Mouse (Mus musculus): ENCODE results near the gene Flt3l. TPM values are rescaled to one million over a fixed set of nuclear protein-coding genes. Genes with fewer than 3 reads are reported as not detected.
"Not testable (repeated sequence)": the region's sequence is repeated elsewhere in the genome, so short reads cannot be mapped to it uniquely, and the experiment has no call there.

Gene Flt3l
- polyA plus RNA-seq, 1 experiment from 2014 or later = 1.5 TPM

DNA sequence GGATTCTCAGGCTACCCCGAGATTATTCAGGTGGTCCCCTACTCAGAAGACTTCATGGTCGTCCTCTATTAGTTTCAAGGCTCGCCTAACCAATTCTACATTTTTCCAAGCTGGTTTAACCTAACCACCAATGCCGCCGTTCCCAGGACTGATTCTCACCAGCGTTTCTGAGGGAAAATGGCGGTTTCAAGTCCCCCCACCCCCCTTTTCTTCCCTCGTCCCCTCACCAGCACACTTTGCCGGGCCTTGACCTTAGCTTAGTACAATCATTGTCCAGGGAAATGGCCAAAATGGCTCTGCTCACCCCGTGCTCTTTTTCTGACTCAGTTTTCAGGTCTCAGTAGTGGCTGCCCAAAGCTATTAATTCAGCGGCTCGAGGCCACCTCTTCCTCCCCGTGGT is 39.2 kb upstream of the Flt3l start:
- H3K4me3 ChIP-seq = no peak overlapping the region
- peaks cover 78% of the 10 kb centered on the region for H3K27me3 ChIP-seq
- H3K9me3 ChIP-seq (replicated peaks) = peaks cover 5% of the 10 kb centered on the region

GRCm38 (mm10) chr7:45174567-45175280 is 38.5 kb upstream of the Flt3l start:
- H3K4me3 ChIP-seq = 0 out of 2 replicates have a peak overlapping the region, but pooled peaks have one; percentile 6
- H3K9me3 ChIP-seq (replicated peaks) = peaks cover 11% of the 10 kb centered on the region
- H3K27me3 ChIP-seq = peaks cover 76% of the 10 kb centered on the region
- WGBS = 4% methylated on average over 28 of the region's 29 CpGs
- no peak overlapping the region for H3K9ac ChIP-seq
- H3K4me1 ChIP-seq (replicated peaks) = peaks cover 12% of the 10 kb centered on the region
- no peak overlapping the region for H3K27ac ChIP-seq
- no peak overlapping the region for H3K4me2 ChIP-seq
- ATAC-seq (replicated peaks; ENCODE audit: insufficient number of reproducible peaks, insufficient read depth, low FRiP score, low read depth) = peak; percentile 37; the same call in 1 of the 2 replicates
- H3K36me3 ChIP-seq = 0 out of 2 replicates have a peak, but pooled peaks cover 5% of the 10 kb centered on the region

More for the DNA sequence above, 39.2 kb upstream of the Flt3l start:
- 7% methylated on average over 13 of the region's 13 CpGs for WGBS
- H3K4me2 ChIP-seq = no peak overlapping the region
- no peak overlapping the region for H3K27ac ChIP-seq
- H3K36me3 ChIP-seq = no peaks in the 10 kb centered on the region
- H3K9ac ChIP-seq = no peak overlapping the region
- H3K4me1 ChIP-seq (replicated peaks) = peaks cover 12% of the 10 kb centered on the region
- no peak for ATAC-seq (replicated peaks; ENCODE audit: insufficient number of reproducible peaks, insufficient read depth, low FRiP score, low read depth)

DNA sequence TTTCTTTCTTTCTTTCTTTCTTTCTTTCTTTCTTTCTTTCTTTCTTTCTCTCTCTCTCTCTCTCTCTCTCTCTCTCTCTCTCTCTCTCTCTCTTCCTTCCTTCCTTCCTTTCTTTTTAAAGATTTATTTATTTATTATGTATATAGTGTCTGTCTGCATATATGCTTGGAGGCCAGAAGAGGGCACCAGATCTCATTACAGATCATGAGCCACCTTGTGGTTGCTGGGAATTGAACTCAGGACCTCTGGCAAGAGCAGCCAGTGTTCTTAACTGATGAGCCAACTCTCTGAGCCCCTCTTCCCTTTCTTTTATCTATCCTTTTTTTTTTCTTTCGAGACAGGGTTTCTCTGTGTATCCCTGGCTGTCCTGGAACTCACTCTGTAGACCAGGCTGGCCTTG is 37.5 kb upstream of the Flt3l start:
- Histone ChIP-seq H3K27me3 (peaks cover 76% of the 10 kb centered on the region), H3K9me3 (replicated peaks) (peaks cover 18% of the 10 kb centered on the region), H3K4me1 (replicated peaks) (peaks cover 12% of the 10 kb centered on the region)
- WGBS = 55% methylated on average over 1 of the region's 1 CpGs
- ATAC-seq (replicated peaks; ENCODE audit: insufficient number of reproducible peaks, insufficient read depth, low FRiP score, low read depth); H3K27ac ChIP-seq; H3K36me3 ChIP-seq; H3K4me2 ChIP-seq; H3K9ac ChIP-seq; H3K4me3 ChIP-seq: not testable (repeated sequence)

DNA sequence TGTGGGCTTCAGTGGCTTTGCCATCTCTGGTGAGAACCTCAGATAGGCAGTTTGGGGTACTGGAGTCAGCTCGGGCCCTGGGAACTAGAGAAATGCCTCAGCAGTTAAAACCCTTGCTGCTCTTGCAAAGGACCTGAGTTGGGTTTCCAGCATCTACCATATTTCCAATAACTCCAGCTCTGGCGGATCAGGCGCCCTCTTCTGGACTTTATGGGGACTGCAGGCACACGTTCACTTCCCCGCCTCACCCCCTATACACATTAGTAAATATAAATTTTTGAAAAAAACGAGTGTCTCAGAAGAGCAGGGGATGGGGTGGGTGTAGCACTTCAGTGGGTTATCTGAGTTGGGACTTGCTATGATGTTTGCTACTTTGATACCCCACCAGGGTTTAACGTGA is 36.7 kb upstream of the Flt3l start:
- Histone ChIP-seq H3K9me3 (replicated peaks) (peaks cover 18% of the 10 kb centered on the region), H3K36me3 (0 out of 2 replicates have a peak, but pooled peaks cover 5% of the 10 kb centered on the region), H3K4me2 (no peak overlapping the region), H3K9ac (no peak overlapping the region), H3K27ac (no peak overlapping the region), H3K4me1 (replicated peaks) (peaks cover 12% of the 10 kb centered on the region), H3K4me3 (no peak overlapping the region), H3K27me3 (peaks cover 76% of the 10 kb centered on the region)
- 59% methylated on average over 7 of the region's 7 CpGs for WGBS
- no peak for ATAC-seq (replicated peaks; ENCODE audit: insufficient number of reproducible peaks, insufficient read depth, low FRiP score, low read depth)

- 0 out of 2 replicates have a peak, but pooled peaks cover 5% of the 10 kb centered on the region for H3K36me3 ChIP-seq
- H3K4me2 ChIP-seq = no peak overlapping the region
- no peak overlapping the region for H3K9ac ChIP-seq
- H3K27ac ChIP-seq = no peak overlapping the region
- H3K9me3 ChIP-seq (replicated peaks) = peaks cover 18% of the 10 kb centered on the region
- ATAC-seq (replicated peaks; ENCODE audit: insufficient number of reproducible peaks, insufficient read depth, low FRiP score, low read depth) = no peak
- WGBS = 90% methylated on average over 3 of the region's 3 CpGs
- H3K4me1 ChIP-seq (replicated peaks) = peaks cover 6% of the 10 kb centered on the region; the same call in 1 of the 2 replicates
- peaks cover 76% of the 10 kb centered on the region for H3K27me3 ChIP-seq
- H3K4me3 ChIP-seq = no peak overlapping the region
Measured at GRCm38 (mm10) chr7:45169495-45169894, 33.3 kb upstream of the Flt3l start.

DNA sequence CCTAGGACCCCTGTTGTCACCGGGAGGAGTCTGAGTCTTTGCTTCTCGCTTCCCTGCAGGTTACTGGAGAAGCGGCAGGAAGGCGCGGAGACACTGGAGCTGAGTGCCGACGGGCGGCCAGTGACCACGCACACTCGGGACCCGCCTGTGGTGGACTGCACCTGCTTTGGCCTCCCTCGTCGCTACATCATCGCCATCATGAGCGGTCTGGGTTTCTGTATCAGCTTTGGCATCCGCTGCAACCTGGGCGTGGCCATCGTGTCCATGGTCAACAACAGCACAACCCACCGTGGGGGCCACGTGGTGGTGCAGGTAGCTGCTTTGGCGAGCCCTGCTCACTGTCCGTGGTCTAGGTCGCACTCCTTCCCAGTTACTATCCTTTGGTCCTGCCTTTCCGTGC is 32.4 kb upstream of the Flt3l start:
- no peak overlapping the region for H3K27ac ChIP-seq
- H3K36me3 ChIP-seq = 0 out of 2 replicates have a peak, but pooled peaks cover 5% of the 10 kb centered on the region
- 11% methylated on average over 24 of the region's 24 CpGs for WGBS
- no peak for ATAC-seq (replicated peaks; ENCODE audit: insufficient number of reproducible peaks, insufficient read depth, low FRiP score, low read depth)
- H3K27me3 ChIP-seq = peaks cover 77% of the 10 kb centered on the region
- peaks cover 11% of the 10 kb centered on the region for H3K4me1 ChIP-seq (replicated peaks)
- peaks cover 18% of the 10 kb centered on the region for H3K9me3 ChIP-seq (replicated peaks)
- no peak overlapping the region for H3K4me2 ChIP-seq
- H3K4me3 ChIP-seq = 0 out of 2 replicates have a peak overlapping the region, but pooled peaks have one; percentile 7
- H3K9ac ChIP-seq = no peak overlapping the region

- 0 out of 2 replicates have a peak, but pooled peaks cover 5% of the 10 kb centered on the region for H3K36me3 ChIP-seq
- H3K4me3 ChIP-seq = no peak overlapping the region
- H3K4me1 ChIP-seq (replicated peaks) = peaks cover 12% of the 10 kb centered on the region
- no peak overlapping the region for H3K4me2 ChIP-seq
- H3K9me3 ChIP-seq (replicated peaks) = peaks cover 18% of the 10 kb centered on the region
- no peak overlapping the region for H3K9ac ChIP-seq
- H3K27ac ChIP-seq = no peak overlapping the region
- WGBS = 4% methylated on average over 19 of the region's 19 CpGs
- ATAC-seq (replicated peaks; ENCODE audit: insufficient number of reproducible peaks, insufficient read depth, low FRiP score, low read depth) = no peak
- peaks cover 80% of the 10 kb centered on the region for H3K27me3 ChIP-seq
Measured at GRCm38 (mm10) chr7:45167761-45168445, 31.7 kb upstream of the Flt3l start.

GRCm38 (mm10) chr7:45166950-45167401 is 30.7 kb upstream of the Flt3l start:
- H3K27ac ChIP-seq = no peak overlapping the region
- 0 out of 2 replicates have a peak, but pooled peaks cover 5% of the 10 kb centered on the region for H3K36me3 ChIP-seq
- H3K27me3 ChIP-seq = peaks cover 86% of the 10 kb centered on the region
- peaks cover 18% of the 10 kb centered on the region for H3K4me1 ChIP-seq (replicated peaks)
- WGBS = 25% methylated on average over 10 of the region's 10 CpGs
- peaks cover 17% of the 10 kb centered on the region for H3K9me3 ChIP-seq (replicated peaks)
- no peak overlapping the region for H3K4me2 ChIP-seq
- no peak for ATAC-seq (replicated peaks; ENCODE audit: insufficient number of reproducible peaks, insufficient read depth, low FRiP score, low read depth)
- H3K9ac ChIP-seq = no peak overlapping the region
- no peak overlapping the region for H3K4me3 ChIP-seq

DNA sequence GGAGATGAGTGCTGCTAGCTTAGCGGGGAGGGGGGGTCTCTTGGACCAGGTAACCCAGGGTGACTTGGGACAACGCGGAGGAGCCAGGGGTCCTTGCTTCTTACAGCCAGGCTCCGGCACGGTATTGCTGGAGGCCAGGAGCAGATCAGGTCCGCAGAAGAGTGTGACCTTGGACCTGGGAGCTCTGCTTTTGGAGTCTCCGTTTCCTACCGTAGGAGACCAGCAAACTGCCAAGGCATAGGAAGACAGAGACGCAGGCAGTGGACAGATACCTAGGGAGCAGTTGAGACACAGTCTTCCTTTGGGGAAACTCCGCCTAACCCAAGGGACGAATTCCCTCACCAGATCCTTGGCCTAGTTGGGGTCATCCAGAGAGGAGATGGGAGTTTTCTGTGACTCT is 29.5 kb upstream of the Flt3l start:
- Histone ChIP-seq H3K4me3 (no peak overlapping the region), H3K9me3 (replicated peaks) (peaks cover 16% of the 10 kb centered on the region), H3K36me3 (0 out of 2 replicates have a peak, but pooled peaks cover 5% of the 10 kb centered on the region), H3K4me2 (no peak overlapping the region), H3K9ac (no peak overlapping the region), H3K4me1 (replicated peaks) (peaks cover 20% of the 10 kb centered on the region), H3K27me3 (peaks cover 80% of the 10 kb centered on the region), H3K27ac (no peak overlapping the region)
- WGBS = 54% methylated on average over 11 of the region's 11 CpGs
- no peak for ATAC-seq (replicated peaks; ENCODE audit: insufficient number of reproducible peaks, insufficient read depth, low FRiP score, low read depth)

DNA sequence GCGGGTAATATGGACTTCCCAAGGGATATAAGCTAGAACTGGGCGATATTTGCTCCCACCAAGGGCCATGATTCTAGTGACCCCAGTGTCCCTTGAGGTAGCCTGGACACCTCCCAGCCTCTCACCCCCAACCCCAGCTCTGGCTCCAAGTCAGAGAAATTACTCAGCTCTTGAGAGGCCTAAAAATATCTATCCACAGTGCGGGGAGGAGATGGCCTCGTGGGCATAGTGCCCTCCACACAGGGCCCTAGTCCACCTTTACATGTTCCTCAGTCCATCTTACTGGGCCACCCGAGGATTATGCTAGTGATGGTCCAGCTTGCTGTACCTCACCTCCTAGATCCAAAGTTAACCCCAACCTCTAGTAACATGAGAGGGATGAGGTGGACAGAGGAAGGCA is 28.6 kb upstream of the Flt3l start:
- Histone ChIP-seq H3K27me3 (peaks cover 76% of the 10 kb centered on the region), H3K4me1 (replicated peaks) (peaks cover 20% of the 10 kb centered on the region), H3K9me3 (replicated peaks) (peaks cover 8% of the 10 kb centered on the region), H3K4me2 (0 out of 2 replicates have a peak overlapping the region, but pooled peaks have one; percentile 65), H3K4me3 (no peak overlapping the region), H3K36me3 (0 out of 2 replicates have a peak, but pooled peaks cover under 1% of the 10 kb centered on the region), H3K9ac (no peak overlapping the region), H3K27ac (no peak overlapping the region)
- no peak for ATAC-seq (replicated peaks; ENCODE audit: insufficient number of reproducible peaks, insufficient read depth, low FRiP score, low read depth)
- 42% methylated on average over 5 of the region's 5 CpGs for WGBS

DNA sequence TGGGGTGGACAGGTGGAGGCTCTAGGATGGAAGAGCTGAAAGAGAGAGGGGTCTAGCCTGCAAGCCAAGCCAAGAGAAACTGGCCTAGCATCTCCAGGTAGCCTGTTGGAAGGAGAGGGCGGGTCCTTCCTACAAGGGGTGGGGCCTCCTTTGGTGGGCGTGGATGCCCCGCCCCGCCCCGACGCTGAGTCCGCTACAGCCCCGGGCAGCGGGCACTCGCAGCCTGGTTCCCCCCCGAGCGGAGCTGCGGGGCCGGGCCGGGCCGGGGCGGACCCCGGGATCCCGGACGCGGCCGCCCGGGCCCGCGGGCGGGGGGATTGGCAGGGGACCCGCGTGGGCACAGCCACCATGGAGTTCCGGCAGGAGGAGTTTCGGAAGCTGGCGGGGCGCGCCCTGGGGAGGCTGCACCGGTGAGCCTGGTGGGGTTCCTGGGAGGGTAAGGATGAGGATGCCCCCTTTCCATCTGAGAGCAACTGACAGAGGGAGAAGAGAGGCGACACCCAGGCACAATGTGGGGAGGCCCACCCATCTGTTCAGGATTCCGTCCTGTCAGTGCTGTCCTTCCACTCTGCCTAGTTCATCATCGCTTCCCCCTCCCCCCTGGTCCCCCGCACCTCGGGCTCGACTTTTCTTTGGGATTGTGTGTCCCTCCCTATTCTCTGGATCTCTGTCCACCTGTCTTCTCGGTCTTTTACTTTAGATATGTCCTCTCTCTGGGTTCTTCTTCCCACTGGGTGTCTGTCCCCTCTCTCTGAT is 27.7 kb upstream of the Flt3l start, which contains the start of gene Slc17a7:
Slc17a7 (plus strand) TSS at position 215 of the 756 bp plus-strand sequence.
- H3K4me2 ChIP-seq = peak within 1 kb of the TSS; percentile 65
- peaks cover 20% of the 10 kb centered on the region for H3K4me1 ChIP-seq (replicated peaks)
- no peaks in the 10 kb centered on the region for H3K9me3 ChIP-seq (replicated peaks)
- H3K27ac ChIP-seq = no peak within 1 kb of the TSS
- H3K9ac ChIP-seq = peak within 1 kb of the TSS; percentile 26
- ATAC-seq (replicated peaks; ENCODE audit: insufficient number of reproducible peaks, insufficient read depth, low FRiP score, low read depth) = no peak
- H3K36me3 ChIP-seq = peaks cover 6% of the 10 kb centered on the region; the same call in 1 of the 2 replicates
- 3% methylated on average over 41 of the region's 41 CpGs for WGBS
- peaks cover 67% of the 10 kb centered on the region for H3K27me3 ChIP-seq
- peak within 1 kb of the TSS; percentile 43 for H3K4me3 ChIP-seq
